Mouse (Mus musculus) natural killer cell, adult 2 months (primary cell): ENCODE measurements around the gene Gramd1c.

Source experiments
- DNase-seq, 2 experiments: peaks; one replicate each; pipeline ENCODE4 v3.0.0; 2022; ENCODE audit warnings: low spot score in 2 of 2

Gene Gramd1c

DNA sequence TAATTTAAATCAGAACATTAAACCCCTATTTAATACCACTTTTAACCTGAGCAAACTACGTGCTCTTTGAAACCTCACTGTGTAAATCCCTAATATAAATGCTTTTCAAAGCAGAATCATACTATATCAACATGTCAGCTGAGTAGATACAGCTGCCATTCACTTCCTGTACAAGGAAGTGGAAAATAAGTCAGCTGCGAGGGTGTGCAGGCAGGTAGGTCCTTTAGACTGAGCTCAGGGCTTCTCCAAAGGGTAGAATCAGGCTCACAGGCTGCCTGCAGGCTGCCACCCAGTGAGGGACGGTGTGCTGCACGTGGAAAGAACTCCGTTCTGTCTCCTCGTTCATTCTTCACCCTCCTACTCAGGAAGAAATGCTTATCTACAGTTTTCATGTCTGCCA is 108.2 kb downstream of the Gramd1c start:
- no peak for DNase-seq

DNA sequence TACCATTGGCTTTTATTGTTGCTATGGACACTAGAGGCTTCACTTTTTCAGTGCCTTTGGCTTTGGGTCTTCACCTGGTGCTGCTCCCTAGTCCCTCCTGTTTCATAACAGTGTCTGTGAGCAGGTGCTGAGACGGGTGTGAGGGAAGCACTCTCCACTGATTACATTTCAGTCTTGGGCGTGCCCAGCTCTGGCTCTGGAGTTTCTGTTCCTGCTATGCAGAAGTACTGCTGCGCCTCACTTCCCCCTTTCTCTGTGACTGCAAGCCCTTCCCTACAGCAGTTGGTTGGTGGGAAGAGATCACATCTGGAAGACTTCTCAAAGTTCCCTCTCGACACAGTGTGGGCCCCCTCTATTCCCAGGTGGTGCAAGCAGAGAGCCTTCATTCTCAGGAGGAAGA is 111.6 kb downstream of the Gramd1c start:
- DNase-seq = peak in 1 of 2 experiments; percentile 58

DNA sequence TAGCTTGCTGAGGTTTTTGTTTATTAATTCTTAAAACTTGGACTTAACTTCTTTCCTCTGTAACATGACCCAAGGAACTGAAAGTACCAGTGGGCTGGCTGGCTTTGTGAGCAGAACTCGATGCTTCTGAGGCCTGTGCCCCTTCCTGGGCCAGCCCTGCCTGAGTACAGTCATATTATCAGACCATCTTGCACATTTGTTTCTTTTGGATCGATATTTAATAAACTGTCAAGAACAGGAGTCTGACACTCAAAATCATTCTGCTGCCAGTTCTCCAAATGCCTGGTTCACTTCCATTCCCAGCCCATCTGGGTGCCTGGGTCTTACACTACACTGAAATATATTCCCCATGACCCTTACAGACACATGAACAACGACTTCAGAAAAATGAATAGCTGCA is 117.3 kb downstream of the Gramd1c start:
- DNase-seq = no peak

DNA sequence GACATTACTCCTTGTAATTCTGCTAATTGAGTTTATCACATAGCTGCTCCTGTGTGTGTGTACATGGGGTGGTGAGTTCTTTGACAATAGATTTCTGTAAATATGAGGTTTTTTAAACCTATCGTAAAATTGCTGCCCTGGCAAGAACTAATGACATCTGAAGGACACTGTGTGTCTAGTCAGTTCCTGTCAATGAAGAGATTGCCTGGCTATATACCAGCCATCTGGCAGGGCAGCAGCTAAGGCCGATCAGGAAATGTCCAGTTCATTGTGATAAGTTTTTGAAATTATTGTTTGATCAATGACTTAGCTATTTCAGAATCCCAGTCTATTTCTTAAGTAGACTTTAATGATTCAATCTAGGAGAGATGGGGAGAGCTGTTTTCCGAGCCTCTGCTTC is 117.8 kb downstream of the Gramd1c start:
- DNase-seq = no peak

DNA sequence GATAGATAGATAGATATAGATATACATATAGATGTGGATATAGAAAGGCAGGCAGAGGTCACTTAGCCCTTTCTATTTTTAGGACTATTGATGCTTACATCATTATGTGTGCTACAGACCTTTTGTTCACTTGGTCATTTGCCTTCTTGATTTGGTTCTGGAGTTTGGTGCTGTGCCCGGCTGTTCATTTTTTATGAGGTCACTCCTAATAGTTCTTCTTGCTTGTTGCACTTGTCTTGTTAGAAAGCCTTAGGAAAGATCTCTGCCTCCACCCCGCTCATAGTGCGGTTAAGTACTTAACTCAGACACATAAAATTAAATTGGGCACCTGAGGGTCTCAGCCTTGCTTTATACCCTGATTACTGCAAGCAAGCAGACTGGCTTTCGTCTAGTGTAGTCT is 122.3 kb downstream of the Gramd1c start:
- no peak for DNase-seq

DNA sequence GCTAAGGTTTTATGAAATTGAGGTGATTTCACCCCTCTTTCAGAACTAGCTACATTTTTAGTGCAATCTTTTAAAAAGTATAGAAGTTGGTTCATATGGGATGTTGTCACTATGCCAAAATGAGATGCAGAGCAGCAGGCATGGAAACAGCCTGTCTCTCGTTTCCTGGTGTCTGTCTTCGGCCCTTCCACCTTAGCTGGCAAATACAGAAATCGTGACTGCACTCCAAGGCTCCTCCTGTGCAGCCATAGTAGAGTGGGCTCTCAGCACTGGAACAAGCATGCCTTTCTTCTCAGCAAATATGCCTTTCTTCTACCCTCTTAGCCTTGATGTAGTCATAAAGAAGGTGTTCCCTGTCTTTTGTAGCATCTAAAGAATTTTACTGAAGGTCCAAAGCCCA is 127.3 kb downstream of the Gramd1c start:
- DNase-seq = no peak

DNA sequence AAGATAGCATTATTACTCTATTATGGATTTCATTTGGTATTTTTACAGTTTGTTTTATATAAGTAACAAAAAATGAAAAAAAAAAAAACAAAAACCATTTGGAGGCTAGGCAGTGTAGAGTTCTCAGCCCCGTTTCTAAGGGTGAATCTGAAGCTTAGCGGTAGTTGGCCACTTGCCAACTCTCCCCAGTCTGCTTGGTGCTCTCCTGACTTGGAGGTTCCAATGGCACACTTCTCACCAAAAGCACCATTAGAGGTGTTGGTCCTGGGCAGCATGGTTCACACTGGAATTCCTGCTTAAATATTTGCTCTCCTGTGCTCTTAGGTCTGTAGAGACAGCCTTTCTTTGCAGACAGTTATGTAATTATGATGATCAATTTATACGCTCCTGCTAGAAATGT is 127.8 kb downstream of the Gramd1c start:
- DNase-seq = no peak

DNA sequence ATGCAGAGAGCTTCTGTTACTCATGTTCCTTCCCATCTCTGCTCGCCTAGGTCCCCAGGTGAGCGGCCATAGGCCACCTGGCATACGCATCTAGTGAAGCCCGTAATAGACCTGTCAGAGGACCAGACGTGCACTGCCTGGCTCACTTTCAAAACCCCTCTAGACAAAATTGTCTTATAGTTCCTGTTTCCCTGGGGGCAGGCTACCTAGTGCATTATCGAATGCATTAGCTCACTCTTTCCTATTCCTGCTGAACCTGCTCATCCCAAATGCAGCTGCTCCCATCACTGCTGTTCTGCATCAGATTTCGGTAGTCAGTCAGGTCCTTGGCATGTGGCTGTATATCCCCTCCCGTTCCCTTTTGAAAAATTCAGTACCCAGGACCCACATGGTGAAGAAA is 128.3 kb downstream of the Gramd1c start:
- no peak for DNase-seq

DNA sequence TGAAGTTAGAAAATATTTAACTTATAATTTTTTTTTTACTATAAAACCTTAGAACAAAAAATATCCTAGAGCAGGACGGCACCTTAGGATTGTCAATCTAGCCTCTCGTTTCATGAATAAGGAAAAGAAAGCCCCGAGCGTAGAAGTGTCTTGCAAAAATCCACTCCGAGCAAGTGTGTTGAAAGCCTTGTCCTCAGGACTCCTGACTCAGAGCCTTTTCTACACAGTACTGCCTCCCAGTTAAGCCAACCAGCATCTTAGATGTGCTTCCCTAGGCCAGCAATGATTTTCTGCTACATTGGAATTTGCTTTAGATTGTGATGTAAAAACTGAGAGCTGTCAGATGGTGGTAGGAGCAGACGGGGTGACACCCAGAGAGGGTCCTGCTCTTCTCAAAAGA is 130.1 kb downstream of the Gramd1c start:
- DNase-seq = no peak

DNA sequence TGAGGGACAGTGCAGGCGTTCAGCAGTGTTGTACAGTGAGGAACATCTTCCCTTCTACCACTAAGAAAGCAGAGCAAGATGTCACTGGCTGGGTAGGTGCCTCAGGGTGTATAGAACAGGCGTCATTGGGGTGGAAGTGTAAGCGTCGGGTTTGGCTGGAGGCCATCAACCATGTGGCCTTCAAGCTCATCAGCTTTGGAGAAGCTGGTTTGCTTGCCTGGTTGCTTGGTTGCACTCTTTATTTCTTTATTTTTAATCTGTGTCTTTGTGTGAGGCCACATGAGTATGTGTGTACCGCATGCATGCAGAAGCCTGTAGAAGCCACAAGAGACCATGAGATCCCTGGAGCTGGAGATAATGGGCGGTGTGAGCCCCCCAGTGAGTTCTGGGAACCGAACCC is 130.8 kb downstream of the Gramd1c start:
- no peak for DNase-seq

DNA sequence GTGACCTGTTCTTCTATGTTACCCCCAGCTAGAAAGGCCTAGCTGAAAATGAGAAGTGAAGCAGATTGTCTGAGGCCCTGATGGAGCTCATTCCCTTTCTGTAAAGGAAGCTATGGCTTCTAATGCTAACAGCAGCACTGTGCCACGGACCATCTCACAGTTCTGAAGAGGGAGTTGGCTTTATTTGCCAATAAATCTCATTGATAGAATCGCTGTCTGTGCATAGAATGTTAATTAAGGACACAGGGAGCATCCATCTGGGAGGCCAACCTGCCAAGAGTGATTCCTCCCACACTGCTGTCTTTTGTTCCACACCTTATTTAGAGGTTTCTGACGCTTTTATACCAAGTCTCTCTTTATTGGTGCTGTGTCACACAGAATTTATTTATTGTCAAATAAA is 131.6 kb downstream of the Gramd1c start:
- DNase-seq = no peak

DNA sequence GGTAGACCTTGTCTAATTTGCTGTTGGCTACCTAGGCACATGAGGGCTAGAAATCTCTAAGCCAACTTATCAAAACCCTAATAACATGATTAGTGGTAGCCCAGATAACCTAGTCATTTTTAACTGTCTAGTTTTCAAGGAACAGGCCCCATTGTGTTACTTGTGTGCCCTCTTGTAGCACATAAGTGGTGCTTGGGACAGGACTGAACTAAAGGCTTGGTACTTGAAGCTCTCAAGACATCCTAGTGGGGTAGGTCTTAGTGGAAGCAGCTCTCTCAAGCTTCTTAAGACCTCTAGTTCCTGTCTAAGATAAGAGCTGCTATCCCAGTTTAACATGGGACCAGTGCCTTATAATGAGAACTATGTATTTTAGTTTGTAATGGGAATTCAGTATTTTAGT is 132.6 kb downstream of the Gramd1c start:
- DNase-seq = no peak
